Mouse (Mus musculus): ENCODE measurements around the gene Rsc1a1. TPM values are rescaled to one million over a fixed set of nuclear protein-coding genes. Genes with fewer than 3 reads are reported as not detected.

Rsc1a1 gene
- polyA plus RNA-seq, 1 experiment from 2014 or later = 0.72 TPM

DNA sequence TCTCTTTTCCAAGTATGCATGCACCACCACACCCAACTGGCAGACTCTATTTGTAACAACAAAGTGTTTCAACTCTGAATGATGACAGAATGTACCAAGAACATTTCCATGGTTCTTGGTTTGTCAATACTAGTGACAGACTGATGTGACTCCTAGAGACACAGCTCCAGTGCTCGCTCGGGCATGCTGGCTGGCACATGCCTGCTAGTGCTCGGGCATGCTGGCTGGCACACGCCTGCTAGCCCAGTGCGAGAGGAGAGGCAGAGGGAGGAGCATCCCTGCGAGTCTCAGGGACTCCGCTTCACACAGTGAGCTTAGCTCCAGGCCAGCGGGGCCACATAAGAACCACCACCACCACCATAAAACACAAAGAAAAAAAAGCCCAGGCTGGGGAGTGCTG is 9.3 kb upstream of the Rsc1a1 start:
- no peaks in the 10 kb centered on the region for H3K9me3 ChIP-seq (ENCODE audit: control insufficient read depth, low read length)
- H3K9ac ChIP-seq (ENCODE audit: low read length) = no peak overlapping the region
- no peak overlapping the region for H3K27ac ChIP-seq (replicated peaks in 1 of 2; ENCODE audit: control insufficient read depth in 1 of 2, insufficient read depth in 1 of 2, low read depth in 2 of 2, low read length in 2 of 2)
- no peak for ATAC-seq (ENCODE audit: insufficient number of reproducible peaks, insufficient read depth, low FRiP score, low read depth)
- H3K36me3 ChIP-seq (ENCODE audit: control insufficient read depth, insufficient read depth, low read length) = peaks cover 98% of the 10 kb centered on the region
- H3K4me3 ChIP-seq (ENCODE audit: control insufficient read depth in 1 of 2, insufficient read depth in 1 of 2, low read depth in 1 of 2, low read length in 2 of 2) = no peak overlapping the region
- H3K4me1 ChIP-seq (ENCODE audit: control insufficient read depth in 2 of 2, insufficient read depth in 2 of 2, low read length in 2 of 2) = 0 out of 4 replicates have a peak, but pooled peaks cover 0 to 2% of the 10 kb centered on the region in 2 experiments
- no peak overlapping the region for H3K4me2 ChIP-seq (ENCODE audit: low read length)
- no peaks in the 10 kb centered on the region for H3K27me3 ChIP-seq (ENCODE audit: control insufficient read depth, insufficient read depth, low read length)
- 90% methylated on average over 8 of the region's 8 CpGs for WGBS

DNA sequence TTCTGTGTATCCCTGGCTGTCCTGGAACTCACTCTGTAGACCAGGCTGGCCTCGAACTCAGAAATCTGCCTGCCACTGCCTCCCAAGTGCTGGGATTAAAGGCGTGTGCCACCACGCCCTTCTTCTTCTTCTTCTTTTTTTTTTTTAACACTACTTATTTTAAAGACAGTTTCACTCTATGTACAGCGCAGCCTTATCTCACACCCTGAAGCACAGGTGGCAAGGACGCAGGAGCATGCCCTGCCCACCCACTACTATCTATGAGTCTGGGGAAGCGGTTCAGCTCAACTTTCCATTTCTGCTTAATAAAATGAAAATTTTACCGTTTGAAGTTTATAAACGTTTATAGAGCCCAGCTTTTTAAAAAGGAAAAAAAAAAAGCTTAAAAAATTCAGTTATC is 3.1 kb upstream of the Rsc1a1 start:
- ATAC-seq (ENCODE audit: insufficient number of reproducible peaks, insufficient read depth, low FRiP score, low read depth) = no peak
- WGBS = 87% methylated on average over 8 of the region's 8 CpGs
- Histone ChIP-seq H3K9me3 (ENCODE audit: control insufficient read depth, low read length) (no peaks in the 10 kb centered on the region), H3K36me3 (ENCODE audit: control insufficient read depth, insufficient read depth, low read length) (peaks cover 92% of the 10 kb centered on the region), H3K27me3 (ENCODE audit: control insufficient read depth, insufficient read depth, low read length) (no peaks in the 10 kb centered on the region), H3K4me1 (ENCODE audit: control insufficient read depth in 2 of 2, insufficient read depth in 2 of 2, low read length in 2 of 2) (peaks cover 9 to 12% of the 10 kb centered on the region in 2 experiments), H3K4me3 (ENCODE audit: control insufficient read depth in 1 of 2, insufficient read depth in 1 of 2, low read depth in 1 of 2, low read length in 2 of 2) (no peak overlapping the region), H3K9ac (ENCODE audit: low read length) (no peak overlapping the region), H3K4me2 (ENCODE audit: low read length) (no peak overlapping the region), H3K27ac (replicated peaks in 1 of 2; ENCODE audit: control insufficient read depth in 1 of 2, insufficient read depth in 1 of 2, low read depth in 2 of 2, low read length in 2 of 2) (no peak overlapping the region)

DNA sequence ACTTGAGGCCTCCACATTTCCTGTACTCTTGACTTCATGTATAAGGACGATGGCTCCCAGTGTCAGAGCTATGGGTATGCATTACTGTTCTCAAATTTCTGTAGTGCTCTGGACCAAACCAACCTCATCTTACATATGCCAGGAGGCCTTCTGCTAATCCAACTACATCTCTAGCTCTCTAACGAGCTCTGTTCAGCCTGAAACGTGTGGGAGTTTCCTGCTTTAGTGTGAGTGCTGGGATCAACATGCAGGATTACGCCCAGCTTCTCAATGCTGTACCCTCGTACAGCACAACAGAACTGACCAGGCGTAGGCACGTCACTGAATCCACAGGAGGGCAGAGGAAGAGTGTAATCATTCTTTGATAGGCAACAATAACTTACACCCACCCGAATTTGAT is 1.1 kb upstream of the Rsc1a1 start:
- Histone ChIP-seq H3K9me3 (ENCODE audit: control insufficient read depth, low read length) (no peaks in the 10 kb centered on the region), H3K4me2 (ENCODE audit: low read length) (no peak overlapping the region), H3K9ac (ENCODE audit: low read length) (no peak overlapping the region), H3K4me3 (ENCODE audit: control insufficient read depth in 1 of 2, insufficient read depth in 1 of 2, low read depth in 1 of 2, low read length in 2 of 2) (no peak overlapping the region), H3K36me3 (ENCODE audit: control insufficient read depth, insufficient read depth, low read length) (peaks cover 84% of the 10 kb centered on the region), H3K4me1 (ENCODE audit: control insufficient read depth in 2 of 2, insufficient read depth in 2 of 2, low read length in 2 of 2) (peaks cover 21 to 30% of the 10 kb centered on the region in 2 experiments), H3K27ac (replicated peaks in 1 of 2; ENCODE audit: control insufficient read depth in 1 of 2, insufficient read depth in 1 of 2, low read depth in 2 of 2, low read length in 2 of 2) (no peak overlapping the region), H3K27me3 (ENCODE audit: control insufficient read depth, insufficient read depth, low read length) (no peaks in the 10 kb centered on the region)
- 74% methylated on average over 8 of the region's 8 CpGs for WGBS
- no peak for ATAC-seq (ENCODE audit: insufficient number of reproducible peaks, insufficient read depth, low FRiP score, low read depth)

DNA sequence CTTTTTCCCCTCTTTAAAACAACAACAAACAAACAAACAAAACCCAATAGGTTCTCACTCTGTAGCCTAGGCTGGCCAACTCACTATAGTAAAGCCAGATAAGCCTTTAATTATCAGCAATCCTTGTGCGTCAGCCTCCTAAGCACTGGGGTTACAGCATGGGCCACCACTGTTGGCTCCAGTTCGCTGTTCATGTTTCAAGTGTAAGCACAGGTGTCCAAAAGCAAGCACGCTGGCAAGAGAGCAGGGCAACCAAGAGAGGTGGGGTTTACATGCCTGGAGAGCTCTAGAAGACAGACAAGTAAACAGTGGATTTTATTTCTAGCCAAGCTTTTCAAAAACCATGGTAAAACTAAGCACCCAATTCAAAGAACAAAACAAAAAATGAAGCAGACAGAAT is 694 bp upstream of the Rsc1a1 start:
- Histone ChIP-seq H3K4me3 (ENCODE audit: control insufficient read depth in 1 of 2, insufficient read depth in 1 of 2, low read depth in 1 of 2, low read length in 2 of 2) (no peak overlapping the region), H3K4me1 (ENCODE audit: control insufficient read depth in 2 of 2, insufficient read depth in 2 of 2, low read length in 2 of 2) (peaks cover 21 to 34% of the 10 kb centered on the region in 2 experiments), H3K36me3 (ENCODE audit: control insufficient read depth, insufficient read depth, low read length) (peaks cover 81% of the 10 kb centered on the region), H3K9me3 (ENCODE audit: control insufficient read depth, low read length) (no peaks in the 10 kb centered on the region), H3K27me3 (ENCODE audit: control insufficient read depth, insufficient read depth, low read length) (no peaks in the 10 kb centered on the region), H3K27ac (replicated peaks in 1 of 2; ENCODE audit: control insufficient read depth in 1 of 2, insufficient read depth in 1 of 2, low read depth in 2 of 2, low read length in 2 of 2) (no peak overlapping the region), H3K4me2 (ENCODE audit: low read length) (no peak overlapping the region), H3K9ac (ENCODE audit: low read length) (no peak overlapping the region)
- 76% methylated on average over 3 of the region's 3 CpGs for WGBS
- no peak for ATAC-seq (ENCODE audit: insufficient number of reproducible peaks, insufficient read depth, low FRiP score, low read depth)

GRCm38 (mm10) chr4:141682706-141683230 is 2.6 kb downstream of the Rsc1a1 start:
- H3K27ac ChIP-seq (replicated peaks in 1 of 2; ENCODE audit: control insufficient read depth in 1 of 2, insufficient read depth in 1 of 2, low read depth in 2 of 2, low read length in 2 of 2) = peak overlapping the region in 1 of 2 experiments; percentile 30; a peak in 1 of 4 replicates
- H3K9ac ChIP-seq (ENCODE audit: low read length) = no peak overlapping the region
- no peak for ATAC-seq (ENCODE audit: insufficient number of reproducible peaks, insufficient read depth, low FRiP score, low read depth)
- 54% methylated on average over 12 of the region's 12 CpGs for WGBS
- no peaks in the 10 kb centered on the region for H3K9me3 ChIP-seq (ENCODE audit: control insufficient read depth, low read length)
- no peak overlapping the region for H3K4me3 ChIP-seq (ENCODE audit: control insufficient read depth in 1 of 2, insufficient read depth in 1 of 2, low read depth in 1 of 2, low read length in 2 of 2)
- no peak overlapping the region for H3K4me2 ChIP-seq (ENCODE audit: low read length)
- no peaks in the 10 kb centered on the region for H3K27me3 ChIP-seq (ENCODE audit: control insufficient read depth, insufficient read depth, low read length)
- peaks cover 57% of the 10 kb centered on the region for H3K36me3 ChIP-seq (ENCODE audit: control insufficient read depth, insufficient read depth, low read length)
- peaks cover 23 to 38% of the 10 kb centered on the region in 2 experiments for H3K4me1 ChIP-seq (ENCODE audit: control insufficient read depth in 2 of 2, insufficient read depth in 2 of 2, low read length in 2 of 2)

GRCm38 (mm10) chr4:141681767-141682166 is 3.6 kb downstream of the Rsc1a1 start:
- no peaks in the 10 kb centered on the region for H3K27me3 ChIP-seq (ENCODE audit: control insufficient read depth, insufficient read depth, low read length)
- peaks cover 23 to 38% of the 10 kb centered on the region in 2 experiments for H3K4me1 ChIP-seq (ENCODE audit: control insufficient read depth in 2 of 2, insufficient read depth in 2 of 2, low read length in 2 of 2)
- H3K4me3 ChIP-seq (ENCODE audit: control insufficient read depth in 1 of 2, insufficient read depth in 1 of 2, low read depth in 1 of 2, low read length in 2 of 2) = no peak overlapping the region
- H3K4me2 ChIP-seq (ENCODE audit: low read length) = no peak overlapping the region
- ATAC-seq (ENCODE audit: insufficient number of reproducible peaks, insufficient read depth, low FRiP score, low read depth) = no peak
- H3K27ac ChIP-seq (replicated peaks in 1 of 2; ENCODE audit: control insufficient read depth in 1 of 2, insufficient read depth in 1 of 2, low read depth in 2 of 2, low read length in 2 of 2) = 0 out of 4 replicates have a peak overlapping the region, but pooled peaks of 1 of the 2 experiments have one; percentile 37
- no peaks in the 10 kb centered on the region for H3K9me3 ChIP-seq (ENCODE audit: control insufficient read depth, low read length)
- WGBS = 50% methylated on average over 7 of the region's 7 CpGs
- peaks cover 51% of the 10 kb centered on the region for H3K36me3 ChIP-seq (ENCODE audit: control insufficient read depth, insufficient read depth, low read length)
- peak overlapping the region; percentile 46; the same call in 1 of the 2 replicates for H3K9ac ChIP-seq (ENCODE audit: low read length)

DNA sequence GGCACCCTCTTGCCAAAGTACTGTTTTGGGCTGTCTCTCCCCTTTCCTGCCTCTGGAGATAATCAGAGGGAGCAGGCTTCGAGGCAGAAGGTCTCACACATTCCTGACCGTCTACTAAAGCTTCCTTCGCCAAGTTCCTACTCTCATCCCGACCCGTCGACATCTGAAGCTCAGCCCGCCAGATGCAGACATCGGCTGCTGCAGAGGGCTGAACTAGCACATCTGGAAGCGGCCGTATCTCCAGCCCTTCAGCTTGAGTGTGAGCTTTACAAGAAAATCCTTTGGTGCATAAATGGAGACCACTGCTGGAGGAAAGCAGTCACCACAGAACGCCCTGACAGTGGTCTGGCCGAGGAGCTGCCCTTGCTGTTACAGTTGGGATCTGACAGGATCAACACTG is 4.5 kb downstream of the Rsc1a1 start:
- no peak overlapping the region for H3K27ac ChIP-seq (replicated peaks in 1 of 2; ENCODE audit: control insufficient read depth in 1 of 2, insufficient read depth in 1 of 2, low read depth in 2 of 2, low read length in 2 of 2)
- 0 out of 2 replicates have a peak, but pooled peaks have one; percentile 32 for ATAC-seq (ENCODE audit: insufficient number of reproducible peaks, insufficient read depth, low FRiP score, low read depth)
- no peak overlapping the region for H3K4me2 ChIP-seq (ENCODE audit: low read length)
- H3K36me3 ChIP-seq (ENCODE audit: control insufficient read depth, insufficient read depth, low read length) = peaks cover 42% of the 10 kb centered on the region
- no peak overlapping the region for H3K4me3 ChIP-seq (ENCODE audit: control insufficient read depth in 1 of 2, insufficient read depth in 1 of 2, low read depth in 1 of 2, low read length in 2 of 2)
- H3K9me3 ChIP-seq (ENCODE audit: control insufficient read depth, low read length) = no peaks in the 10 kb centered on the region
- peaks cover 26 to 38% of the 10 kb centered on the region in 2 experiments for H3K4me1 ChIP-seq (ENCODE audit: control insufficient read depth in 2 of 2, insufficient read depth in 2 of 2, low read length in 2 of 2)
- WGBS = 31% methylated on average over 12 of the region's 12 CpGs
- H3K9ac ChIP-seq (ENCODE audit: low read length) = no peak overlapping the region
- no peaks in the 10 kb centered on the region for H3K27me3 ChIP-seq (ENCODE audit: control insufficient read depth, insufficient read depth, low read length)

- H3K9me3 ChIP-seq (ENCODE audit: control insufficient read depth, low read length) = no peaks in the 10 kb centered on the region
- no peak overlapping the region for H3K4me3 ChIP-seq (ENCODE audit: control insufficient read depth in 1 of 2, insufficient read depth in 1 of 2, low read depth in 1 of 2, low read length in 2 of 2)
- H3K4me2 ChIP-seq (ENCODE audit: low read length) = no peak overlapping the region
- H3K4me1 ChIP-seq (ENCODE audit: control insufficient read depth in 2 of 2, insufficient read depth in 2 of 2, low read length in 2 of 2) = peaks cover 21 to 32% of the 10 kb centered on the region in 2 experiments
- no peak overlapping the region for H3K27ac ChIP-seq (replicated peaks in 1 of 2; ENCODE audit: control insufficient read depth in 1 of 2, insufficient read depth in 1 of 2, low read depth in 2 of 2, low read length in 2 of 2)
- ATAC-seq (ENCODE audit: insufficient number of reproducible peaks, insufficient read depth, low FRiP score, low read depth) = no peak
- 88% methylated on average over 2 of the region's 2 CpGs for WGBS
- H3K9ac ChIP-seq (ENCODE audit: low read length) = no peak overlapping the region
- peaks cover 25% of the 10 kb centered on the region for H3K36me3 ChIP-seq (ENCODE audit: control insufficient read depth, insufficient read depth, low read length)
- no peaks in the 10 kb centered on the region for H3K27me3 ChIP-seq (ENCODE audit: control insufficient read depth, insufficient read depth, low read length)
Observed at GRCm38 (mm10) chr4:141679016-141679415, 6.4 kb downstream of the Rsc1a1 start.

Data from heart, embryonic 14.5 days (tissue).